Mouse (Mus musculus): Measurements from ENCODE around the gene Leng9. TPM values are rescaled to one million over a fixed set of nuclear protein-coding genes. Genes with fewer than 3 reads are reported as not detected.
A peak's percentile ranks its signal among the peaks of the same experiment; 100 is the strongest.

Leng9 gene
- total and polyA plus RNA-seq, 3 experiments, result 1.5 to 1.7 TPM; not detected in 1

- H3K27me3 ChIP-seq (ENCODE audit: control insufficient read depth in 1 of 2, insufficient read depth in 2 of 2, low read length in 2 of 2), result peaks cover 0 to 1% of the 10 kb centered on the region in 2 experiments; a peak in 1 of 4 replicates
- H3K9ac ChIP-seq (ENCODE audit: control insufficient read depth, low read depth, low read length, poor library complexity, severe bottlenecking), result no peak overlapping the region
- no peak overlapping the region for H3K4me3 ChIP-seq (ENCODE audit: control insufficient read depth in 1 of 2, insufficient read depth in 1 of 2, low read depth in 2 of 2, low read length in 2 of 2)
- DNase-seq (ENCODE audit: low read depth, low spot score), result peak; percentile 42
- TF ChIP-seq CTCF (IDR thresholded peaks at IDR 0.05 in 2 of 3, conservative IDR thresholded peaks at IDR 0.05 in 1 of 3; ENCODE audit: control insufficient read depth in 1 of 3, insufficient read depth in 1 of 3, low read depth in 2 of 3, low read length in 3 of 3, poor library complexity in 1 of 3, severe bottlenecking in 1 of 3) (peak in 1 of 3 experiments; percentile 2; a peak in 1 of 6 replicates), MXI1 (IDR thresholded peaks at IDR 0.05; ENCODE audit: low read depth, low read length) (no peak), GATA1 (IDR thresholded peaks at IDR 0.05; ENCODE audit: low read depth, low read length) (peak; percentile 61; the same call in 1 of the 2 replicates)
- H3K27ac ChIP-seq (ENCODE audit: control insufficient read depth, low read depth, low read length), result no peak overlapping the region
- no peaks in the 10 kb centered on the region for H3K79me2 ChIP-seq (ENCODE audit: control insufficient read depth, insufficient read depth, low read length, poor library complexity)
- H3K36me3 ChIP-seq (ENCODE audit: control insufficient read depth in 1 of 2, insufficient read depth in 2 of 2, low read length in 2 of 2), result no peaks in the 10 kb centered on the region
- no peaks in the 10 kb centered on the region for H3K9me3 ChIP-seq (replicated peaks; ENCODE audit: insufficient read depth, low read length)
- peaks cover 0 to 6% of the 10 kb centered on the region in 2 experiments; a peak in 1 of 4 replicates for H3K4me1 ChIP-seq (ENCODE audit: control insufficient read depth in 1 of 2, insufficient read depth in 2 of 2, low read length in 2 of 2)
Observed at GRCm38 (mm10) chr7:4124315-4124759, 25.8 kb downstream of the Leng9 start.

- Histone ChIP-seq H3K4me1 (ENCODE audit: control insufficient read depth in 1 of 2, insufficient read depth in 2 of 2, low read length in 2 of 2) (peaks cover 0 to 3% of the 10 kb centered on the region in 2 experiments; a peak in 1 of 4 replicates), H3K79me2 (ENCODE audit: control insufficient read depth, insufficient read depth, low read length, poor library complexity) (no peaks in the 10 kb centered on the region), H3K9me3 (replicated peaks; ENCODE audit: insufficient read depth, low read length) (no peaks in the 10 kb centered on the region), H3K4me3 (ENCODE audit: control insufficient read depth in 1 of 2, insufficient read depth in 1 of 2, low read depth in 2 of 2, low read length in 2 of 2) (no peak overlapping the region), H3K36me3 (ENCODE audit: control insufficient read depth in 1 of 2, insufficient read depth in 2 of 2, low read length in 2 of 2) (no peaks in the 10 kb centered on the region), H3K27me3 (ENCODE audit: control insufficient read depth in 1 of 2, insufficient read depth in 2 of 2, low read length in 2 of 2) (peaks cover 0 to 1% of the 10 kb centered on the region in 2 experiments; a peak in 1 of 4 replicates), H3K9ac (ENCODE audit: control insufficient read depth, low read depth, low read length, poor library complexity, severe bottlenecking) (no peak overlapping the region), H3K27ac (ENCODE audit: control insufficient read depth, low read depth, low read length) (no peak overlapping the region)
- no peak for DNase-seq (ENCODE audit: low read depth, low spot score)
- TF ChIP-seq E2F4 (IDR thresholded peaks at IDR 0.05; ENCODE audit: borderline replicate concordance, low read depth, low read length), result no peak
- no peak for TF ChIP-seq GABPA (IDR thresholded peaks at IDR 0.05; ENCODE audit: low read depth, low read length)
- no peak for TF ChIP-seq ZMIZ1 (IDR thresholded peaks at IDR 0.05; ENCODE audit: low read depth, low read length)
- TF ChIP-seq MYC (IDR thresholded peaks at IDR 0.05; ENCODE audit: low read depth, low read length), result no peak
- no peak for TF ChIP-seq BHLHE40 (IDR thresholded peaks at IDR 0.05; ENCODE audit: borderline replicate concordance, low read depth, low read length)
- TF ChIP-seq ZKSCAN1 (IDR thresholded peaks at IDR 0.05; ENCODE audit: low read depth, low read length), result no peak
Observed at GRCm38 (mm10) chr7:4123732-4124131, 26.4 kb downstream of the Leng9 start.

- H3K9me3 ChIP-seq (replicated peaks; ENCODE audit: insufficient read depth, low read length), result no peaks in the 10 kb centered on the region
- DNase-seq (ENCODE audit: low read depth, low spot score), result no peak
- no peaks in the 10 kb centered on the region for H3K4me1 ChIP-seq (ENCODE audit: control insufficient read depth in 1 of 2, insufficient read depth in 2 of 2, low read length in 2 of 2)
- H3K36me3 ChIP-seq (ENCODE audit: control insufficient read depth in 1 of 2, insufficient read depth in 2 of 2, low read length in 2 of 2), result no peaks in the 10 kb centered on the region
- H3K9ac ChIP-seq (ENCODE audit: control insufficient read depth, low read depth, low read length, poor library complexity, severe bottlenecking), result no peak overlapping the region
- H3K4me3 ChIP-seq (ENCODE audit: control insufficient read depth in 1 of 2, insufficient read depth in 1 of 2, low read depth in 2 of 2, low read length in 2 of 2), result no peak overlapping the region
- H3K27me3 ChIP-seq (ENCODE audit: control insufficient read depth in 1 of 2, insufficient read depth in 2 of 2, low read length in 2 of 2), result peaks cover 0 to 1% of the 10 kb centered on the region in 2 experiments; a peak in 1 of 4 replicates
- H3K27ac ChIP-seq (ENCODE audit: control insufficient read depth, low read depth, low read length), result no peak overlapping the region
- no peaks in the 10 kb centered on the region for H3K79me2 ChIP-seq (ENCODE audit: control insufficient read depth, insufficient read depth, low read length, poor library complexity)
- TF ChIP-seq USF1 (IDR thresholded peaks at IDR 0.05; ENCODE audit: low read depth, low read length), result no peak
- TF ChIP-seq ZMIZ1 (IDR thresholded peaks at IDR 0.05; ENCODE audit: low read depth, low read length), result no peak
- no peak for TF ChIP-seq RAD21 (IDR thresholded peaks at IDR 0.05; ENCODE audit: low read depth, low read length)
- TF ChIP-seq MYC (IDR thresholded peaks at IDR 0.05; ENCODE audit: low read depth, low read length), result no peak
- no peak for TF ChIP-seq TCF12 (IDR thresholded peaks at IDR 0.05; ENCODE audit: low read depth, low read length)
- TF ChIP-seq UBTF (IDR thresholded peaks at IDR 0.05; ENCODE audit: borderline replicate concordance, insufficient read depth, low read depth, low read length), result no peak
- no peak for TF ChIP-seq ELF1 (IDR thresholded peaks at IDR 0.05; ENCODE audit: low read depth, low read length)
- TF ChIP-seq POLR2AphosphoS2 (IDR thresholded peaks at IDR 0.05; ENCODE audit: low read length), result no peak
- no peak for TF ChIP-seq SIN3A (IDR thresholded peaks at IDR 0.05; ENCODE audit: low read length)
- TF ChIP-seq POLR2AphosphoS5 (IDR thresholded peaks at IDR 0.05; ENCODE audit: borderline replicate concordance, low read depth, low read length), result no peak
- no peak for TF ChIP-seq ZC3H11A (IDR thresholded peaks at IDR 0.05; ENCODE audit: low read depth, low read length)
- TF ChIP-seq KAT2A (conservative IDR thresholded peaks at IDR 0.05; ENCODE audit: low read depth, low read length), result no peak
- TF ChIP-seq RCOR1 (IDR thresholded peaks at IDR 0.05; ENCODE audit: low read depth, low read length), result no peak
- no peak for TF ChIP-seq MEF2A (IDR thresholded peaks at IDR 0.05; ENCODE audit: extremely low read depth, insufficient replicate concordance, low read depth, low read length, poor library complexity, severe bottlenecking)
- no peak for TF ChIP-seq HCFC1 (IDR thresholded peaks at IDR 0.05; ENCODE audit: low read depth, low read length)
- TF ChIP-seq MXI1 (IDR thresholded peaks at IDR 0.05; ENCODE audit: low read depth, low read length), result no peak
- no peak for TF ChIP-seq USF2 (IDR thresholded peaks at IDR 0.05; ENCODE audit: borderline replicate concordance in 1 of 2, insufficient read depth in 1 of 2, low read depth in 1 of 2, low read length in 2 of 2)
- TF ChIP-seq CTCF (IDR thresholded peaks at IDR 0.05 in 2 of 3, conservative IDR thresholded peaks at IDR 0.05 in 1 of 3; ENCODE audit: control insufficient read depth in 1 of 3, insufficient read depth in 1 of 3, low read depth in 2 of 3, low read length in 3 of 3, poor library complexity in 1 of 3, severe bottlenecking in 1 of 3), result no peak
Observed at GRCm38 (mm10) chr7:4122783-4123182, 27.4 kb downstream of the Leng9 start.

Measured in MEL (cell line).